Mouse (Mus musculus) E14TG2a.4 (cell line): ENCODE measurements around the gene 1700029P11Rik.

ENCODE experiments used
- CTCF ChIP-seq: conservative IDR thresholded peaks from 2 replicates; pipeline ENCODE4 v1.5.1; 2014; ENCODE audit warnings: low read length
- NANOG ChIP-seq: IDR thresholded peaks from 2 replicates; pipeline ENCODE4 v1.6.1; 2014; ENCODE audit warnings: borderline replicate concordance, low read length, mixed read lengths

DNA sequence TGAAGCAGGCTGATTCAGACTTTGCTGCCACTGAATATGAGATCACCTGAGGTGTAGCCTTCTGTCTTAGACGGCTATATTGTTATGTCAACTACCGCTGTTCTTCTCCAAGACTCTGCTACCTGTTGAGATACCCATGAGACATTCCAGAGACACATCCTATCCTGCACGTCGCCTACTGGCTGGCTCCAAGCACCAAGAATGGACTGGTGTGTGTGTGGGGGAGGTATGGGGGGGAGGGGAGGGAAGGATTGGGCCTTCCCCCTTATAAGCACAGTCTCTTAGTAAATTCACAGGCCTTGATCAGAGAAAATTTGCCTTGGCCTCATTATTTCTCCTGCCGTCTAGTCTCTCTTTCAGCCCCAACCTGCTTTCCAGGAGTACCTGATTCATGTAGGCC, 12.5 kb upstream of the 1700029P11Rik start:
- TF ChIP-seq CTCF (no peak), NANOG (no peak)
